Mouse (Mus musculus) hindbrain, postnatal 0 days (tissue): ENCODE results near the gene Plagl1. TPM values are rescaled to one million over a fixed set of nuclear protein-coding genes. Genes with fewer than 3 reads are reported as not detected.

ENCODE experiments used
- ATAC-seq: fragments of 200-750 bp; cut with Nextera tagmentation; 2 replicates; pipeline ENCODE4 v1.8.0; 2017; ENCODE audit warnings: mild to moderate bottlenecking, moderate TSS enrichment, moderate library complexity
- DNase-seq: peaks from one replicate; pipeline ENCODE4 v3.0.0-alpha.2; 2015; ENCODE audit warnings: low spot score
- H3K27ac ChIP-seq: fragments of 300-500 bp; sonication (generic); 2 replicates; pipeline ENCODE4 v1.5.1; 2014; ENCODE audit warnings: mild to moderate bottlenecking
- H3K27me3 ChIP-seq: fragments of 300-500 bp; sonication (generic); 2 replicates; pipeline ENCODE4 v1.6.1; 2014; ENCODE audit warnings: low read length, mixed read lengths; ENCODE audit not compliant: insufficient read depth
- H3K36me3 ChIP-seq: fragments of 300-500 bp; sonication (generic); 2 replicates; pipeline ENCODE4 v1.6.1; 2014; ENCODE audit warnings: low read length, mixed read lengths; ENCODE audit not compliant: insufficient read depth
- H3K4me1 ChIP-seq: fragments of 300-500 bp; sonication (generic); 2 replicates; pipeline ENCODE4 v1.6.1; 2014; ENCODE audit warnings: antibody characterized with exemption, low read length, mixed read lengths; ENCODE audit not compliant: insufficient read depth
- H3K4me2 ChIP-seq: fragments of 300-500 bp; sonication (generic); 2 replicates; pipeline ENCODE4 v1.6.1; 2014; ENCODE audit warnings: low read depth, mild to moderate bottlenecking, low read length, moderate library complexity, mixed read lengths
- H3K4me3 ChIP-seq: fragments of 300-500 bp; sonication (generic); 2 replicates; pipeline ENCODE4 v1.5.1; 2014; ENCODE audit warnings: low read length
- H3K9ac ChIP-seq: fragments of 300-500 bp; sonication (generic); replicated peaks from 2 replicates; pipeline ENCODE4 v1.6.1; 2014; ENCODE audit warnings: mild to moderate bottlenecking, low read length, moderate library complexity, mixed read lengths
- H3K9me3 ChIP-seq: fragments of 300-500 bp; sonication (generic); 2 replicates; pipeline ENCODE4 v1.6.1; 2016; ENCODE audit warnings: low read length, mixed read lengths
- CTCF ChIP-seq: IDR thresholded peaks from 2 replicates; pipeline ENCODE4 v1.5.1; 2016; ENCODE audit warnings: antibody characterized with exemption, control low read depth, low read depth
- WGBS: fragments of 180-500 bp; shearing (Covaris S2); extraction: QIAGEN DNeasy Blood & Tissue Kit; methylation state at CpG from one replicate; pipeline ENCODE4 v1.1.7; 2014; 5-methylcytosine and 5-hydroxymethylcytosine counted together
- polyA plus RNA-seq: library from polyadenylated mRNA; unstranded; fragments of >200 nt; fragmentation: Nextera tagmentation; extraction: Ambion mirVana; gene quantifications from 2 replicates; pipeline ENCODE4 v1.2.1, GENCODE M21; 2015
- total RNA-seq: library from RNA; depleted of rRNA; stranded (reverse); fragments of >200 nt; gene quantifications from 2 replicates; pipeline ENCODE4 v1.2.3, GENCODE M21; 2014

Gene Plagl1
- total and polyA plus RNA-seq, 2 experiments from 2014 or later = 19.8 to 88.2 TPM

DNA sequence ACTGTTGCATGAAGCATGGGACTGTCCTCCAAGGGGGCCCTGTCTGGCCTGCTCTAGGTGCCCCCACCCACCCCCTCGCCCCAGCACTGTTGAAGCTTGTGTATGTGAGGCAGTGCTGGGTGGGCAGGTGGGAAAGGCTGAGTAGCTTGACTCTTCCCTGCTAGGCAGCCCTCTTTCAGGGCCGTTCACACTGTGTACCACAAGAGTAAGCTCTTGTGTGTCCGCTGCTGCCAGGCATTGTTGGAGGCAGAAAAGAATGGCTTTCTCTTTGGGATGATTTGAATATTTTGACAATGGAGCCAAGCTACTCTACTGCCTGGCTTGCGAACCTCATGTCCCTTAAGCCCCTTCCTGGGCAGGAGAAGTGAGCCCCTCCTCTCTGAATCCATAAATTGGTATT lies 54.7 kb downstream of the Plagl1 start:
- Histone ChIP-seq H3K36me3 (no peaks in the 10 kb centered on the region), H3K4me2 (no peak overlapping the region), H3K4me3 (no peak overlapping the region), H3K9me3 (no peaks in the 10 kb centered on the region), H3K27me3 (no peaks in the 10 kb centered on the region), H3K4me1 (0 out of 2 replicates have a peak, but pooled peaks cover 4% of the 10 kb centered on the region), H3K27ac (no peak overlapping the region), H3K9ac (no peak overlapping the region)
- WGBS = 28% methylated on average over 4 of the region's 4 CpGs
- ATAC-seq (peak; percentile 45; the same call in 1 of the 2 replicates), DNase-seq (no peak)
- no peak for TF ChIP-seq CTCF

DNA sequence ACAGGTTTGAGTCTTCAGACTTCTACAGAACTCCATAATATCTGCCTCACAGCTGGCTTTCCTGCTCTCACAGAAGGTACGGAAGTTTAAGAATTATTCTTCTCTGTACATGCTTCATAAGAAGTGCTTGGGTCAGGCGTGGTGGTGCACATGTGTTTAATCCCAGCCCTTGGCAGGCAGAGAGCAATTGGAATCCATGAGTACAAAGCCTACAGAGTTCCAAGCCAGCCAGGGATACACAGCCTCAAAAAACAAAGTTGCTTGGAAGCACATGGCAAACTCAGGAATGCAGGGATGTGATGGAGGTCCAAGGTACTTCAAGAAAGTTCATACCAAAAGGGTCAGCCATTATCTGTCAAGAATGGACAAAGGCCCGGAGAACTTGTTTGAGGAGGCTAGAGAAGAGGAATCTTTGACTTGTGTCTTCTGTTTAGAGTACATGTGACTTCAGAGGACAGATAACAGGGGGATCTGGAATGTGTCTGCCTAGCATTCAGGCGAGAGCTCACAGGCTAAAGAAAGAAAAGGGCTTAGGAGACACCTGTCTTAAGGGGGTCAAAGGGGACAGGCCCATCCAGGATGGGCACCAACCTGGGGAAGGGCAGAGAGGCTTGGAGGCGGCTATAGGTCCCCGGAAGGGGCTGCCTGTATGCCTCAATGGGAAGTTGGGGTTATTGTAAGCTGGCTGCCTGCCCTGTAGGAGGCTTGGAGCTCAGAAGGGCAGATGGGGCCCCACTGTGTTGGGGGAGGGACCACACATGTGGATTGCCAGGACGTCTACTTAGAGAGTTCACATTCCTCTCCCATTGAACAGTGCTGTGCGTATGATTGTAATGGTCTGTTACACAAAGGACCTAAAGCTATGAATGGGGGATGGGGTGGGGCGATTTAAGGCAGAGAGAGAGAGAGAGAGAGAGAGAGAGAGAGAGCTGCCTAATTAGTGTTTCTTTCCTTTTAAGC lies 56.7 kb downstream of the Plagl1 start:
- Histone ChIP-seq H3K9ac (no peak overlapping the region), H3K4me3 (no peak overlapping the region), H3K27me3 (no peaks in the 10 kb centered on the region), H3K27ac (no peak overlapping the region), H3K9me3 (no peaks in the 10 kb centered on the region), H3K4me2 (no peak overlapping the region), H3K4me1 (0 out of 2 replicates have a peak, but pooled peaks cover 4% of the 10 kb centered on the region), H3K36me3 (no peaks in the 10 kb centered on the region)
- DNase-seq (no peak), ATAC-seq (no peak)
- 34% methylated on average over 9 of the region's 9 CpGs for WGBS
- no peak for TF ChIP-seq CTCF

- DNase-seq = no peak
- ATAC-seq = no peak
- H3K27ac ChIP-seq = no peak overlapping the region
- TF ChIP-seq CTCF = no peak
- 0 out of 2 replicates have a peak, but pooled peaks cover 4% of the 10 kb centered on the region for H3K4me1 ChIP-seq
- H3K9ac ChIP-seq = no peak overlapping the region
- no peaks in the 10 kb centered on the region for H3K27me3 ChIP-seq
- no peaks in the 10 kb centered on the region for H3K36me3 ChIP-seq
- no peak overlapping the region for H3K4me2 ChIP-seq
- H3K9me3 ChIP-seq = no peaks in the 10 kb centered on the region
- H3K4me3 ChIP-seq = no peak overlapping the region
- WGBS = 49% methylated on average over 7 of the region's 7 CpGs
Measured at GRCm38 (mm10) chr10:13118024-13118769, 57.9 kb downstream of the Plagl1 start.

DNA sequence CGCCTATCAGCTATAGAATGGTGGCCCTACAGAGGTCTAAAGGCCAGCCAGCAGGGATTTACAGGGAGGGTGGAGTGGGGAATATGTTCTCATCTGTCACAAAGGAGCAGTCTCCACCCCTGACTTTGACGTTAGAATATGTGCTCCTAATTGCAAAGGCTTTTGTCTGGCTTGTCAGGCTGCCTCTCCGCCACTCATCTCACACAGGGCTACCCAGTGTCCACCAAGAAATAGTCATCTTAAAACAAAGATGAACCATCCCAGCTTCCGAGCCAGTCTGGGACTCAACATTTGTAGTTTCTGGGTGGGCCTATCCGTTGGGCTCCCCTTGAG lies 58.4 kb downstream of the Plagl1 start:
- ATAC-seq (peak; percentile 2; the same call in 1 of the 2 replicates), DNase-seq (no peak)
- Histone ChIP-seq H3K9me3 (no peaks in the 10 kb centered on the region), H3K4me3 (no peak overlapping the region), H3K27ac (no peak overlapping the region), H3K4me1 (0 out of 2 replicates have a peak, but pooled peaks cover 4% of the 10 kb centered on the region), H3K9ac (no peak overlapping the region), H3K36me3 (no peaks in the 10 kb centered on the region), H3K4me2 (no peak overlapping the region), H3K27me3 (no peaks in the 10 kb centered on the region)
- 35% methylated on average over 5 of the region's 5 CpGs for WGBS
- no peak for TF ChIP-seq CTCF

DNA sequence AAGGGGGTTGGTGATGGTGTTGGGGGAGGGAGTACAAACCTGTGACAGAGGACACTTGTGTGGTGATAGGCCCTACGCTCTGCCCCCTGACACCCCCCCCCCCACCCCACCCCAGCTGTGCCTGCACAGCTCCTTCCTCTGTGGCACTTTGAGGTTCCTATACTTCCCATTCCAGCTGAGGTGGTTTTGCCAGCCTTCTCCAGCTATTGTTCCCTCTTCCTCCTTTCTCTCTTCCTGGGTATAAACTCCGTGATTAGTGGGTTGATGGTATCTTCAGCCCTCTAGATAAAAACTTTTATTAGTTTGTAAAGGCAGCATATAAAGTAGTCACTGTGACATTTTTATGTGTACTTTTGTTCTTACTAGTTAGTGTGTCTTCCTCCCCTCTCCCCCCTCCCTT lies 59.0 kb downstream of the Plagl1 start:
- no peak overlapping the region for H3K4me3 ChIP-seq
- no peaks in the 10 kb centered on the region for H3K9me3 ChIP-seq
- no peak for TF ChIP-seq CTCF
- peak; percentile 24; the same call in 1 of the 2 replicates for ATAC-seq
- H3K36me3 ChIP-seq = no peaks in the 10 kb centered on the region
- H3K27ac ChIP-seq = no peak overlapping the region
- H3K4me1 ChIP-seq = 0 out of 2 replicates have a peak, but pooled peaks cover 4% of the 10 kb centered on the region
- 23% methylated on average over 2 of the region's 2 CpGs for WGBS
- no peak for DNase-seq
- H3K9ac ChIP-seq = no peak overlapping the region
- no peak overlapping the region for H3K4me2 ChIP-seq
- H3K27me3 ChIP-seq = no peaks in the 10 kb centered on the region

- no peaks in the 10 kb centered on the region for H3K9me3 ChIP-seq
- H3K36me3 ChIP-seq = no peaks in the 10 kb centered on the region
- H3K4me3 ChIP-seq = no peak overlapping the region
- no peak overlapping the region for H3K9ac ChIP-seq
- DNase-seq (no peak), ATAC-seq (no peak)
- no peak for TF ChIP-seq CTCF
- 47% methylated on average over 3 of the region's 3 CpGs for WGBS
- no peak overlapping the region for H3K27ac ChIP-seq
- no peak overlapping the region for H3K4me2 ChIP-seq
- H3K4me1 ChIP-seq = no peaks in the 10 kb centered on the region
- H3K27me3 ChIP-seq = no peaks in the 10 kb centered on the region
Measured at GRCm38 (mm10) chr10:13125811-13126210, 65.5 kb downstream of the Plagl1 start.
